Mouse (Mus musculus) cerebral cortex, adult 2 months (tissue): ENCODE measurements around the gene Actr1b.

Experiments
- WGBS: fragments of 180-500 bp; shearing (Covaris S2); methylation state at CpG from one replicate; pipeline ENCODE4 v1.1.7; 2018; 5-methylcytosine and 5-hydroxymethylcytosine counted together

Gene Actr1b

GRCm38 (mm10) chr1:36714311-36714710 is at the start of gene Actr1b:
Gene Actr1b, minus strand, starts transcription at chr1:36714422.
- WGBS: 90% methylated on average over 5 of the region's 5 CpGs

GRCm38 (mm10) chr1:36761568-36761967 is 47.3 kb upstream of the Actr1b start, which contains the start of gene Zap70:
Gene Zap70, plus strand, starts transcription at chr1:36761798.
- WGBS: 79% methylated on average over 11 of the region's 11 CpGs

- 80% methylated on average over 8 of the region's 8 CpGs for WGBS
Measured at GRCm38 (mm10) chr1:36761061-36761460, 46.8 kb upstream of the Actr1b start.

GRCm38 (mm10) chr1:36760401-36760800 is 46.2 kb upstream of the Actr1b start:
- WGBS: 81% methylated on average over 9 of the region's 9 CpGs

GRCm38 (mm10) chr1:36759076-36759475 is 44.9 kb upstream of the Actr1b start:
- 85% methylated on average over 18 of the region's 18 CpGs for WGBS

- WGBS: 94% methylated on average over 9 of the region's 9 CpGs
Measured at GRCm38 (mm10) chr1:36758553-36758952, 44.3 kb upstream of the Actr1b start.

GRCm38 (mm10) chr1:36753932-36754675 is 39.9 kb upstream of the Actr1b start:
- 78% methylated on average over 6 of the region's 6 CpGs for WGBS

GRCm38 (mm10) chr1:36746452-36746851 is 32.2 kb upstream of the Actr1b start:
- 54% methylated on average over 15 of the region's 15 CpGs for WGBS

- 74% methylated on average over 4 of the region's 4 CpGs for WGBS
Measured at GRCm38 (mm10) chr1:36745661-36746060, 31.4 kb upstream of the Actr1b start.

- 15% methylated on average over 17 of the region's 17 CpGs for WGBS
Measured at GRCm38 (mm10) chr1:36744268-36744944, 30.2 kb upstream of the Actr1b start.

- WGBS: 81% methylated on average over 9 of the region's 9 CpGs
Measured at GRCm38 (mm10) chr1:36743046-36743445, 28.8 kb upstream of the Actr1b start.

- 73% methylated on average over 5 of the region's 5 CpGs for WGBS
Measured at GRCm38 (mm10) chr1:36739231-36739630, 25.0 kb upstream of the Actr1b start.

- 14% methylated on average over 4 of the region's 4 CpGs for WGBS
Measured at GRCm38 (mm10) chr1:36737300-36737699, 23.1 kb upstream of the Actr1b start.

GRCm38 (mm10) chr1:36724057-36724431 is 9.8 kb upstream of the Actr1b start:
- 70% methylated on average over 4 of the region's 4 CpGs for WGBS

- 78% methylated on average over 16 of the region's 16 CpGs for WGBS
Measured at GRCm38 (mm10) chr1:36723146-36724056, 9.2 kb upstream of the Actr1b start.

GRCm38 (mm10) chr1:36718786-36719185 is 4.6 kb upstream of the Actr1b start:
- 93% methylated on average over 1 of the region's 1 CpGs for WGBS

- 94% methylated on average over 2 of the region's 2 CpGs for WGBS
Measured at GRCm38 (mm10) chr1:36711104-36711503, 3.1 kb downstream of the Actr1b start.

- WGBS: under 1% methylated on average over 29 of the region's 29 CpGs
Measured at GRCm38 (mm10) chr1:36709854-36710280, 4.4 kb downstream of the Actr1b start, which contains the start of gene 4933424G06Rik. Gene 4933424G06Rik, plus strand, starts transcription at chr1:36710149.

- WGBS: under 1% methylated on average over 33 of the region's 33 CpGs
Measured at GRCm38 (mm10) chr1:36709055-36709853, 5.0 kb downstream of the Actr1b start.

GRCm38 (mm10) chr1:36708626-36709025 is 5.6 kb downstream of the Actr1b start:
- WGBS: 63% methylated on average over 1 of the region's 1 CpGs

- 58% methylated on average over 3 of the region's 3 CpGs for WGBS
Measured at GRCm38 (mm10) chr1:36707797-36708196, 6.4 kb downstream of the Actr1b start.
